Mouse (Mus musculus): Measurements from ENCODE around the gene Agxt.

DNA sequence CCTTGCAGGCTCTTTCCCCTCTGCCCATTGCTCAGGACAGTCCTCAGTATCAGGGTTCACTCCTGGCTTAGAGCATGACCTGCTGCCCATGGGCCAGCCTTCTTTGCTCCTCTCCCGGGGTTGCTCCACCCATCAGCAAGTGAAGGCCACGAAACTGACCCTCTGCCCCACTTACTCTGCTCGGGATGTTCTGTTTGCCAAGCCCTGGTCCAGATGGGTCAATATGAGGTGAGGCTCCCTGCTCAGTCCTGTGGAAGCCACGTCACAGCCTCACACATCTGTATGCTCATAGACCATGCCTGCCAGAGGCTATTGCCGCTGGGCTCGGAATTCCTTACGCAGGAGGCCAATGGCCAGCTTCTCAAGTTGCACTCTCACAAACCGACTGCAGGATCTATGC lies 6.8 kb upstream of the Agxt start:
- TF ChIP-seq POLR2A (IDR thresholded peaks at IDR 0.05; ENCODE audit: extremely low read depth, insufficient read depth, low read length) (no peak), CTCF (IDR thresholded peaks at IDR 0.05; ENCODE audit: low read depth, low read length) (no peak)

Data from liver, adult 2 months (tissue).